28 mouse cellular contexts compared by ENCODE assay signal in the genomic region with DNA sequence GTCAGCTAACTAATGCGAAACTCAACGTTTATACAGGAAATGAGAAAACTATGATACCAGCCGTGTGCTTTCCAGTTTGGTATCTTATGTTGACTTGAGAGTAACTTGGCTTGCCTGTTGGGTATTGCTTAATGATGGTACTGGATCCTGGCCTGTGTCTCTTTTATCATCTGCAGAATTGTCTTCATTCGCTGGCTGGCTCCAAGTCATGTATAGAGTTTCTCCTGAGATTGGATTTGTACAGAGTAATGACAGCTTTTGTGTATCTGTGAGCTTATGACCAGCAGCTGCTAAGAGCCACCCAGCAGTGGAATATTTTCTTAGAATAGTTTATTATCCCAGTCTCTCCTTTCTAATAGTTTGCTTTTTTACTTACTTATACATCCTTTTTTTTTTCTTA.
"Had no signal": no experiment of that assay in that cellular context is flagged by ENCODE, and none has a peak within 500 bp of the region (broad histone marks: within the 10 kb centered on the region; RNA-seq: fewer than 3 reads in every experiment).

No protein-coding gene starts in this region.

- H3K4me2 ChIP-seq: embryonic facial prominence, embryonic 12.5 days; embryonic facial prominence, embryonic 13.5 days; embryonic facial prominence, embryonic 15.5 days; forebrain, embryonic 12.5 days; forebrain, embryonic 13.5 days; forebrain, embryonic 15.5 days had no signal

- H3K4me3 ChIP-seq: embryonic facial prominence, embryonic 10.5 days; embryonic facial prominence, embryonic 12.5 days; embryonic facial prominence, embryonic 13.5 days; embryonic facial prominence, embryonic 15.5 days; erythroblast, embryonic 14.5 days; forebrain, embryonic 10.5 days; forebrain, embryonic 12.5 days; forebrain, embryonic 13.5 days; forebrain, embryonic 15.5 days; gastrocnemius, adult 2 months had no signal

- H3K9me3 ChIP-seq: embryonic facial prominence, embryonic 10.5 days; embryonic facial prominence, embryonic 12.5 days; embryonic facial prominence, embryonic 13.5 days; embryonic facial prominence, embryonic 15.5 days; forebrain, embryonic 10.5 days; forebrain, embryonic 12.5 days; forebrain, embryonic 13.5 days; forebrain, embryonic 15.5 days had no signal

- H3K27me3 ChIP-seq: embryonic facial prominence, embryonic 12.5 days; embryonic facial prominence, embryonic 13.5 days; embryonic facial prominence, embryonic 15.5 days; forebrain, embryonic 12.5 days; forebrain, embryonic 13.5 days; forebrain, embryonic 15.5 days had no signal

- H3K27ac ChIP-seq: embryonic facial prominence, embryonic 10.5 days; embryonic facial prominence, embryonic 12.5 days; embryonic facial prominence, embryonic 13.5 days; embryonic facial prominence, embryonic 15.5 days; forebrain, embryonic 10.5 days; forebrain, embryonic 12.5 days; forebrain, embryonic 13.5 days; forebrain, embryonic 15.5 days; gastrocnemius, adult 2 months had no signal

- H3K36me3 ChIP-seq: embryonic facial prominence, embryonic 10.5 days; embryonic facial prominence, embryonic 12.5 days; embryonic facial prominence, embryonic 13.5 days; embryonic facial prominence, embryonic 15.5 days; forebrain, embryonic 10.5 days; forebrain, embryonic 12.5 days; forebrain, embryonic 15.5 days had no signal

- H3K4me1 ChIP-seq: embryonic facial prominence, embryonic 10.5 days; embryonic facial prominence, embryonic 12.5 days; embryonic facial prominence, embryonic 15.5 days; forebrain, embryonic 10.5 days; forebrain, embryonic 12.5 days; forebrain, embryonic 13.5 days; forebrain, embryonic 15.5 days had no signal

- H3K9ac ChIP-seq: embryonic facial prominence, embryonic 12.5 days; embryonic facial prominence, embryonic 13.5 days; embryonic facial prominence, embryonic 15.5 days; forebrain, embryonic 12.5 days; forebrain, embryonic 13.5 days; forebrain, embryonic 15.5 days; forebrain, postnatal 0 days had no signal

- ATAC-seq: forebrain, embryonic 13.5 days; forebrain, embryonic 14.5 days; forebrain, embryonic 15.5 days; forebrain, embryonic 16.5 days; forebrain, postnatal 0 days had no signal

- DNase-seq: cerebellum, adult 18-20 months; cerebellum, adult 2 months; cerebellum, adult 8-10 months; cerebellum, adult 9-10 months; cerebellum, adult 9-11 months; cerebellum, postnatal 10 days; cerebellum, postnatal 14 days; cerebellum, postnatal 25 days; cerebellum, postnatal 36 days; embryo, embryonic 11 days; forebrain, postnatal 0 days; gastrocnemius, adult 2 months; gastrocnemius, postnatal 10 days; gastrocnemius, postnatal 14 days; gastrocnemius, postnatal 25 days; gastrocnemius, postnatal 36 days; heart, adult 11 months had no signal
